ENCODE assay signal across 8 mouse cellular contexts in genomic region chr12:59095104-59096025, GRCm38 (mm10). TPM values are rescaled to one million over a fixed set of nuclear protein-coding genes. Genes with fewer than 3 reads are reported as not detected.
DNase-seq lines count a peak whose midpoint lies in the region; ATAC-seq lines count a peak whose summit lies in the region.

Mia2 (plus strand) TSS chr12:59095799.

- no peak for ATAC-seq in neural tube, embryonic 11.5 days (ENCODE audit: insufficient read depth, low FRiP score, low TSS enrichment)
- ATAC-seq in forebrain, embryonic 13.5 days = no peak
- ATAC-seq in hematopoietic stem cell, adult 5-6 weeks (replicated peaks in 1 of 2; ENCODE audit: insufficient read depth in 1 of 2, low FRiP score in 2 of 2, low TSS enrichment in 1 of 2, low read depth in 1 of 2, poor library complexity in 2 of 2, severe bottlenecking in 2 of 2) = no peak

- no peaks in the 10 kb centered on the region for H3K9me3 ChIP-seq in neural tube, embryonic 11.5 days (ENCODE audit: control insufficient read depth, low read length)
- H3K9me3 ChIP-seq in forebrain, embryonic 13.5 days (replicated peaks) = no peaks in the 10 kb centered on the region
- 0 out of 2 replicates have a peak, but pooled peaks cover 3% of the 10 kb centered on the region for H3K9me3 ChIP-seq in megakaryocyte, embryonic 14.5 days

- DNase-seq in neural tube, embryonic 11.5 days (ENCODE audit: low spot score) = no peak
- no peak for DNase-seq in neural tube, embryonic 10.5 days (ENCODE audit: extremely low spot score, low spot score)
- DNase-seq in layer of hippocampus, postnatal 25 days (ENCODE audit: extremely low spot score in 1 of 2, low spot score in 1 of 2) = no peak
- DNase-seq in right cerebral cortex, adult 2 months (ENCODE audit: low spot score in 2 of 2) = no peak
- no peak for DNase-seq in right cerebral cortex, postnatal 14 days

- no peak within 1 kb of the TSS for H3K4me2 ChIP-seq in neural tube, embryonic 11.5 days (ENCODE audit: low read depth)
- no peak within 1 kb of the TSS for H3K4me2 ChIP-seq in forebrain, embryonic 13.5 days

- WGBS in neural tube, embryonic 11.5 days = 78% methylated on average over 19 of the region's 19 CpGs
- WGBS in forebrain, embryonic 13.5 days = 88% methylated on average over 19 of the region's 19 CpGs

- H3K27ac ChIP-seq in neural tube, embryonic 11.5 days (ENCODE audit: low read depth, low read length) = no peak within 1 kb of the TSS
- H3K27ac ChIP-seq in forebrain, embryonic 13.5 days = no peak within 1 kb of the TSS

- no peaks in the 10 kb centered on the region for H3K36me3 ChIP-seq in neural tube, embryonic 11.5 days (ENCODE audit: control insufficient read depth, insufficient read depth, low read length)
- H3K36me3 ChIP-seq in forebrain, embryonic 13.5 days (ENCODE audit: poor library complexity, severe bottlenecking) = no peaks in the 10 kb centered on the region
- H3K36me3 ChIP-seq in megakaryocyte, embryonic 14.5 days (replicated peaks; ENCODE audit: low read length) = no peaks in the 10 kb centered on the region

- H3K27me3 ChIP-seq in neural tube, embryonic 11.5 days (ENCODE audit: control insufficient read depth, insufficient read depth, low read length) = no peaks in the 10 kb centered on the region
- no peaks in the 10 kb centered on the region for H3K27me3 ChIP-seq in forebrain, embryonic 13.5 days
- H3K27me3 ChIP-seq in megakaryocyte, embryonic 14.5 days (replicated peaks) = no peaks in the 10 kb centered on the region

- H3K4me1 ChIP-seq in neural tube, embryonic 11.5 days (ENCODE audit: control insufficient read depth, insufficient read depth, low read length) = no peaks in the 10 kb centered on the region
- no peaks in the 10 kb centered on the region for H3K4me1 ChIP-seq in forebrain, embryonic 13.5 days
- H3K4me1 ChIP-seq in megakaryocyte, embryonic 14.5 days = no peaks in the 10 kb centered on the region

- H3K9ac ChIP-seq in neural tube, embryonic 11.5 days (ENCODE audit: low read length) = no peak within 1 kb of the TSS
- H3K9ac ChIP-seq in forebrain, embryonic 13.5 days = no peak within 1 kb of the TSS

- no peak within 1 kb of the TSS for H3K4me3 ChIP-seq in neural tube, embryonic 11.5 days (ENCODE audit: low read depth, low read length)
- H3K4me3 ChIP-seq in forebrain, embryonic 13.5 days = no peak within 1 kb of the TSS
- H3K4me3 ChIP-seq in megakaryocyte, embryonic 14.5 days (replicated peaks) = no peak within 1 kb of the TSS

RNA-seq across cellular contexts. Expression of gene Mia2, which starts in this region (rescaled TPM):
- polyA plus RNA-seq in neural tube, embryonic 11.5 days (2014; fragmentation: Nextera tagmentation; extraction: Ambion mirVana) = 55.1 and 58.1 TPM in 2 replicates
- 41.9 and 43.7 TPM in 2 replicates for polyA plus RNA-seq in forebrain, embryonic 13.5 days (2015; fragmentation: Nextera tagmentation; extraction: Ambion mirVana)
- total RNA-seq in hematopoietic stem cell, adult 5-6 weeks (2017) = 107 and 216 TPM in 2 replicates
- total RNA-seq in layer of hippocampus, postnatal 25 days (2021) = 10 to 100 TPM; 42.4 to 52.4 TPM
- polyA plus RNA-seq in megakaryocyte, embryonic 14.5 days (2012; ENCODE audit: insufficient read depth, low replicate concordance) = 12.8 and 26.3 TPM in 2 replicates
